ENCODE assay signal across 29 mouse cellular contexts in genomic region chr1:72030763-72031405, GRCm38 (mm10).
A peak's percentile ranks its signal among the peaks of the same experiment; 100 is the strongest.
DNase-seq lines count a peak whose midpoint lies in the region; ATAC-seq and TF ChIP-seq lines count a peak whose summit lies in the region.
"Had no signal": no experiment of that assay in that cellular context is flagged by ENCODE, and none has a peak within 500 bp of the region (broad histone marks: within the 10 kb centered on the region; RNA-seq: fewer than 3 reads in every experiment).

No protein-coding gene starts in this region.

- peak overlapping the region; percentile 47; the same call in 1 of the 2 replicates for H3K27ac ChIP-seq in kidney, embryonic 14.5 days (ENCODE audit: low read depth, low read length)
- H3K27ac ChIP-seq in kidney, postnatal 0 days: no peak overlapping the region
- H3K27ac ChIP-seq in limb, embryonic 10.5 days: peak overlapping the region; percentile 28; the same call in 1 of the 2 replicates
- H3K27ac ChIP-seq: gastrocnemius, adult 2 months; heart, adult 2 months; heart, embryonic 10.5 days; heart, embryonic 13.5 days; hindbrain, embryonic 14.5 days; hindbrain, postnatal 0 days had no signal

- peaks cover 18% of the 10 kb centered on the region; the same call in 1 of the 2 replicates for H3K4me1 ChIP-seq in kidney, embryonic 14.5 days (ENCODE audit: control insufficient read depth, insufficient read depth, low read length)
- 0 out of 2 replicates have a peak, but pooled peaks cover 4% of the 10 kb centered on the region for H3K4me1 ChIP-seq in kidney, postnatal 0 days (replicated peaks; ENCODE audit: insufficient read depth, low read length)
- H3K4me1 ChIP-seq in limb, embryonic 10.5 days: peaks cover 7% of the 10 kb centered on the region

- no peaks in the 10 kb centered on the region for H3K9me3 ChIP-seq in kidney, embryonic 14.5 days (ENCODE audit: control insufficient read depth, low read length)
- no peaks in the 10 kb centered on the region for H3K9me3 ChIP-seq in kidney, postnatal 0 days (replicated peaks; ENCODE audit: low read length)
- H3K9me3 ChIP-seq in limb, embryonic 10.5 days (replicated peaks): no peaks in the 10 kb centered on the region
- H3K9me3 ChIP-seq: G1E; heart, embryonic 10.5 days; heart, embryonic 13.5 days had no signal

- H3K4me3 ChIP-seq in kidney, embryonic 14.5 days (ENCODE audit: low read length): no peak overlapping the region
- no peak overlapping the region for H3K4me3 ChIP-seq in kidney, postnatal 0 days (replicated peaks; ENCODE audit: low read depth, low read length)
- no peak overlapping the region for H3K4me3 ChIP-seq in limb, embryonic 10.5 days
- H3K4me3 ChIP-seq: gastrocnemius, adult 2 months; heart, adult 2 months; heart, embryonic 10.5 days; heart, embryonic 13.5 days had no signal

- H3K9ac ChIP-seq in kidney, embryonic 14.5 days (ENCODE audit: low read depth, low read length): no peak overlapping the region
- H3K9ac ChIP-seq in kidney, postnatal 0 days (ENCODE audit: low read depth, low read length): no peak overlapping the region
- H3K9ac ChIP-seq: forebrain, postnatal 0 days; heart, embryonic 13.5 days; hindbrain, embryonic 14.5 days had no signal

- no peak for TF ChIP-seq CTCF in kidney, postnatal 0 days (IDR thresholded peaks at IDR 0.05; ENCODE audit: low read depth)

- WGBS in kidney, embryonic 14.5 days: 24% methylated on average over 8 of the region's 8 CpGs
- WGBS in kidney, postnatal 0 days: 31% methylated on average over 8 of the region's 8 CpGs
- 59% methylated on average over 8 of the region's 8 CpGs for WGBS in limb, embryonic 10.5 days

- no peaks in the 10 kb centered on the region for H3K36me3 ChIP-seq in kidney, embryonic 14.5 days (ENCODE audit: control insufficient read depth, insufficient read depth, low read length)
- no peaks in the 10 kb centered on the region for H3K36me3 ChIP-seq in kidney, postnatal 0 days (ENCODE audit: insufficient read depth, low read length)
- no peaks in the 10 kb centered on the region for H3K36me3 ChIP-seq in limb, embryonic 10.5 days
- H3K36me3 ChIP-seq: G1E; heart, embryonic 10.5 days; heart, embryonic 13.5 days had no signal

- no peak overlapping the region for H3K4me2 ChIP-seq in kidney, embryonic 14.5 days (replicated peaks; ENCODE audit: low read depth, low read length)
- no peak overlapping the region for H3K4me2 ChIP-seq in kidney, postnatal 0 days (ENCODE audit: low read length)
- H3K4me2 ChIP-seq: heart, embryonic 13.5 days; hindbrain, embryonic 14.5 days had no signal

- no peaks in the 10 kb centered on the region for H3K27me3 ChIP-seq in kidney, embryonic 14.5 days (ENCODE audit: control insufficient read depth, insufficient read depth, low read length)
- no peaks in the 10 kb centered on the region for H3K27me3 ChIP-seq in kidney, postnatal 0 days (ENCODE audit: insufficient read depth, low read length)
- H3K27me3 ChIP-seq in limb, embryonic 10.5 days (ENCODE audit: low read depth, poor library complexity, severe bottlenecking): no peaks in the 10 kb centered on the region
- H3K27me3 ChIP-seq: CH12.LX; heart, embryonic 13.5 days; Patski had no signal

- no peak for DNase-seq in kidney, postnatal 36 days
- peak; percentile 70 for DNase-seq in kidney, postnatal 0 days (ENCODE audit: low spot score)
- no peak for DNase-seq in kidney, adult 9 months
- DNase-seq in limb, embryonic 10.5 days (ENCODE audit: low spot score): no peak
- no peak for DNase-seq in retina, postnatal 1 day
- no peak for DNase-seq in ovary, postnatal 10 days (ENCODE audit: low spot score)
- DNase-seq: adrenal gland, postnatal 10 days; adrenal gland, postnatal 36 days; B cell, adult 2 months; cerebellum, adult 18-20 months; cerebellum, adult 9-10 months; cerebellum, postnatal 14 days; embryo, embryonic 11 days; forebrain, postnatal 0 days; gastrocnemius, adult 2 months; gastrocnemius, postnatal 25 days; heart, adult 2 months; heart, postnatal 14 days; heart, postnatal 4 days had no signal

- ATAC-seq in kidney, embryonic 14.5 days (ENCODE audit: low FRiP score, low TSS enrichment): peak; percentile 86
- no peak for ATAC-seq in kidney, postnatal 0 days (replicated peaks; ENCODE audit: low FRiP score, low read depth)
- 0 out of 2 replicates have a peak, but pooled peaks have one; percentile 11 for ATAC-seq in common myeloid progenitor, adult 5-6 weeks (replicated peaks; ENCODE audit: low read depth, poor library complexity, severe bottlenecking)
- ATAC-seq: forebrain, embryonic 14.5 days; forebrain, postnatal 0 days; hindbrain, postnatal 0 days; Patski had no signal
